Mouse (Mus musculus) cerebellum, adult 2 months (tissue): ENCODE measurements at regions not wholly inside any gene's neighbourhood (a gene's known extent, or its start where the extent isn't known, plus 50 kb on each side); places are given as distances from the start of the nearest gene placed in this dataset.

Experiments used
- CTCF ChIP-seq: fragments of 200-500 bp; IDR thresholded peaks from 2 replicates; pipeline ENCODE4 v1.5.1; 2011; ENCODE audit warnings: low read depth, mild to moderate bottlenecking, control low read depth, low read length, moderate library complexity, borderline replicate concordance; ENCODE audit not compliant: insufficient read depth
- POLR2A ChIP-seq: fragments of 200-500 bp; IDR thresholded peaks from 2 replicates; pipeline ENCODE4 v1.6.1; 2011; ENCODE audit warnings: low read length, control low read depth, borderline replicate concordance; ENCODE audit not compliant: insufficient read depth

- TF ChIP-seq CTCF (no peak), POLR2A (no peak)
Observed at GRCm38 (mm10) chr14:48754080-48754720, 80.6 kb upstream of the Otx2 start.
